Mouse (Mus musculus) left cerebral cortex, adult 2 months (tissue): ENCODE results near the gene Dhrs7b. TPM values are rescaled to one million over a fixed set of nuclear protein-coding genes. Genes with fewer than 3 reads are reported as not detected.

Experiments
- DNase-seq, 2 experiments: peaks; one replicate each; pipeline ENCODE4 v3.0.0; 2021 to 2022; ENCODE audit warnings: low spot score in 2 of 2, mixed read lengths in 1 of 2; ENCODE audit errors: extremely low spot score in 1 of 2
- H3K27ac ChIP-seq: fragments of 200-600 bp; 2 replicates; pipeline ENCODE4 v1.8.1; 2022
- H3K4me3 ChIP-seq: fragments of 200-600 bp; 2 replicates; pipeline ENCODE4 v1.8.1; 2022
- CTCF ChIP-seq: fragments of 200-600 bp; IDR thresholded peaks from 2 replicates; pipeline ENCODE4 v1.8.1; 2022; ENCODE audit warnings: antibody characterized with exemption, mild to moderate bottlenecking, moderate library complexity
- intact Hi-C: fragments of 180-260 bp; cut with DNase I; formaldehyde crosslinking; loops from one replicate; pipeline ENCODE4 v1.15.1; 2025
- total RNA-seq, 2 experiments: library from RNA; stranded (reverse); gene quantifications; 2 replicates each; pipeline ENCODE4 v1.2.3; 2021

Dhrs7b gene
- total RNA-seq, 2 experiments from 2014 or later = 27.3 to 28.4 TPM

GRCm38 (mm10) chr11:60909626-60910025 lies 79.2 kb downstream of the Dhrs7b start:
- no peak overlapping the region for H3K4me3 ChIP-seq
- H3K27ac ChIP-seq = no peak overlapping the region
- no peak for TF ChIP-seq CTCF
- intact Hi-C loops = no loop called here
- no peak for DNase-seq

Other genes starting within 250 kb of the Dhrs7b start
- gene Llgl1, start 130.9 kb upstream of the Dhrs7b start, total RNA-seq = 10 to 100 TPM; 37.8 to 37.9 TPM
- gene Flii, start 103.4 kb upstream of the Dhrs7b start, total RNA-seq = 10 to 100 TPM; 65.0 to 65.3 TPM
- gene Mief2, start 102.2 kb upstream of the Dhrs7b start, total RNA-seq = 10 to 100 TPM; 17.9 to 20.8 TPM
- gene Top3a, start 53.3 kb upstream of the Dhrs7b start, total RNA-seq = 1 to 10 TPM; 5.0 to 6.1 TPM
- 10 to 100 TPM; 31.0 to 32.6 TPM for gene Smcr8, start 53.1 kb upstream of the Dhrs7b start, total RNA-seq
- 1 to 10 TPM; 2.2 to 3.1 TPM for gene Shmt1, start 18.9 kb upstream of the Dhrs7b start, total RNA-seq
- gene Tmem11, start 48.6 kb downstream of the Dhrs7b start, total RNA-seq = 10 to 100 TPM; 28.8 to 31.0 TPM
- gene Natd1, start 84.1 kb downstream of the Dhrs7b start, total RNA-seq = 10 to 100 TPM; 10.1 to 11.3 TPM
- gene Map2k3, start 101.4 kb downstream of the Dhrs7b start, total RNA-seq = 10 to 100 TPM; 18.4 to 23.6 TPM
- gene Kcnj12, start 191.9 kb downstream of the Dhrs7b start, total RNA-seq = 10 to 100 TPM; 19.0 to 19.2 TPM